33 mouse cellular contexts compared by ENCODE assay signal in genomic region chr7:86688030-86688429, GRCm38 (mm10). TPM values are rescaled to one million over a fixed set of nuclear protein-coding genes. Genes with fewer than 3 reads are reported as not detected.
"Had no signal": no experiment of that assay in that cellular context is flagged by ENCODE, and none has a peak within 500 bp of the region (broad histone marks: within the 10 kb centered on the region; RNA-seq: fewer than 3 reads in every experiment).

TSS of gene Olfr292 (plus strand) at chr7:86688330.

- H3K9ac ChIP-seq: embryonic facial prominence, embryonic 12.5 days; embryonic facial prominence, embryonic 13.5 days; embryonic facial prominence, embryonic 15.5 days; forebrain, embryonic 12.5 days; forebrain, embryonic 13.5 days; forebrain, embryonic 15.5 days; forebrain, postnatal 0 days had no signal

- H3K4me3 ChIP-seq: embryonic facial prominence, embryonic 10.5 days; embryonic facial prominence, embryonic 12.5 days; embryonic facial prominence, embryonic 13.5 days; embryonic facial prominence, embryonic 15.5 days; erythroblast, embryonic 14.5 days; forebrain, embryonic 10.5 days; forebrain, embryonic 12.5 days; forebrain, embryonic 13.5 days; forebrain, embryonic 15.5 days; gastrocnemius, adult 2 months; heart, adult 2 months; heart, embryonic 10.5 days had no signal

- H3K27ac ChIP-seq: embryonic facial prominence, embryonic 10.5 days; embryonic facial prominence, embryonic 12.5 days; embryonic facial prominence, embryonic 13.5 days; embryonic facial prominence, embryonic 15.5 days; forebrain, embryonic 10.5 days; forebrain, embryonic 12.5 days; forebrain, embryonic 13.5 days; forebrain, embryonic 15.5 days; gastrocnemius, adult 2 months; heart, adult 2 months; heart, embryonic 10.5 days had no signal

- H3K4me2 ChIP-seq: embryonic facial prominence, embryonic 12.5 days; embryonic facial prominence, embryonic 13.5 days; embryonic facial prominence, embryonic 15.5 days; forebrain, embryonic 12.5 days; forebrain, embryonic 13.5 days; forebrain, embryonic 15.5 days had no signal

- H3K9me3 ChIP-seq: embryonic facial prominence, embryonic 10.5 days; embryonic facial prominence, embryonic 12.5 days; embryonic facial prominence, embryonic 13.5 days; embryonic facial prominence, embryonic 15.5 days; forebrain, embryonic 10.5 days; forebrain, embryonic 12.5 days; forebrain, embryonic 13.5 days; forebrain, embryonic 15.5 days; heart, embryonic 10.5 days had no signal

- DNase-seq: cerebellum, adult 8-10 months; cerebellum, adult 9-10 months; cerebellum, adult 9-11 months; cerebellum, postnatal 10 days; cerebellum, postnatal 14 days; cerebellum, postnatal 25 days; cerebellum, postnatal 36 days; embryo, embryonic 11 days; forebrain, postnatal 0 days; gastrocnemius, adult 2 months; gastrocnemius, postnatal 10 days; gastrocnemius, postnatal 14 days; gastrocnemius, postnatal 25 days; gastrocnemius, postnatal 36 days; heart, adult 11 months; heart, adult 18-20 months; heart, adult 2 months had no signal

- H3K27me3 ChIP-seq: embryonic facial prominence, embryonic 12.5 days; embryonic facial prominence, embryonic 13.5 days; embryonic facial prominence, embryonic 15.5 days; forebrain, embryonic 12.5 days; forebrain, embryonic 13.5 days; forebrain, embryonic 15.5 days had no signal

- H3K36me3 ChIP-seq: embryonic facial prominence, embryonic 10.5 days; embryonic facial prominence, embryonic 12.5 days; embryonic facial prominence, embryonic 13.5 days; embryonic facial prominence, embryonic 15.5 days; forebrain, embryonic 10.5 days; forebrain, embryonic 12.5 days; forebrain, embryonic 15.5 days; heart, embryonic 10.5 days had no signal

- H3K4me1 ChIP-seq: embryonic facial prominence, embryonic 10.5 days; embryonic facial prominence, embryonic 12.5 days; embryonic facial prominence, embryonic 13.5 days; embryonic facial prominence, embryonic 15.5 days; forebrain, embryonic 10.5 days; forebrain, embryonic 12.5 days; forebrain, embryonic 13.5 days; forebrain, embryonic 15.5 days; heart, embryonic 10.5 days had no signal

- ATAC-seq: forebrain, embryonic 13.5 days; forebrain, embryonic 14.5 days; forebrain, embryonic 15.5 days; forebrain, postnatal 0 days had no signal

RNA-seq across cellular contexts. Expression of gene Olfr292, which starts in this region (rescaled TPM):
- polyA plus RNA-seq: cortical plate, adult 2 months; embryonic facial prominence, embryonic 10.5 days; embryonic facial prominence, embryonic 11.5 days; embryonic facial prominence, embryonic 12.5 days; embryonic facial prominence, embryonic 13.5 days; embryonic facial prominence, embryonic 14.5 days; erythroblast, embryonic 14.5 days; forebrain, embryonic 10.5 days; forebrain, embryonic 12.5 days; forebrain, embryonic 13.5 days; forebrain, embryonic 14.5 days; forebrain, embryonic 15.5 days; forebrain, postnatal 0 days; frontal cortex, adult 2 months; gonadal fat pad, adult 2 months; heart, adult 2 months; heart, embryonic 10.5 days had no signal
